Mouse (Mus musculus): ENCODE data around the gene Gm20388.
A peak's percentile ranks its signal among the peaks of the same experiment; 100 is the strongest.
"Not testable (repeated sequence)": the region's sequence is repeated elsewhere in the genome, so short reads cannot be mapped to it uniquely, and the experiment has no call there.

The Gm20388 gene

DNA sequence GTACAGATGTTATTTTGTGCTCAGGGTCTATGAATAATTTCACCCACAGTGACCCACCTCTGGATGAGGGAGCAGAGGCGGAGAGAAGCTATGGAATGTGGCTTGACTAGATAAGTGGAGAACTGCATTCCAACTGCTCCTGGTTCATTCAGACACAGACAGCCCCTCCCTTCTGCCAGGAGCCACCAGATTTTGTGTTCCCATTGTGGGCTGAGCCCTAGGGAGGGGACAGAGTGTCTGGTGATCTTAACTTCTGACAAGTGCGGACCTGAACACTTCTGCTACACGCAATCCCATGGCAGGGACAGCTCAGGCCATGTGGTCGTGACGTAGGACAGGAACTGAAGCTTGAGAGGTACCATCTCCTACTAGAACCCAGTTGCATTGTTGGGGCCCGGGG, 3536.2 kb downstream of the Gm20388 start:
- DNase-seq (ENCODE audit: extremely low spot score, low spot score): no peak

DNA sequence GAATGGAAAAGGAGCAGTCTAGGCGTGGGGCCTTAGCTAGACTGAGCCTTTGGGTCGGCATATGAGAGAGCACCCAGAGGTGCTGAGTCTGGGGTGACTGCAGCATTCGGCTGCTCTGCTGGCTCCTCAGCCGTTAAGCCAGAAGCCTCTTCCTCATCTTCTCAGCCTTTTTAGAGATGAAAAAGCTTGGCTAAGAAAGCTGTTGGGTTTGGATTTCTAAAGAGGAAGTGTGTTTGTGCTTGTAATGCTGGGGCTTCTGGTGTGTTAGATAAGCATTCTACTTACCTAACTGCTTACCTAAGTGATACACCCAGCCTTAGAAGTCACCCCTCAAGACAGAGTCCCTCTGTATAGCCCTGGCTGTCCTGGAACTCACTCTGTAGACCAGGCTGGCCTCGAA, 3540.1 kb downstream of the Gm20388 start:
- DNase-seq (ENCODE audit: extremely low spot score, low spot score): no peak

DNA sequence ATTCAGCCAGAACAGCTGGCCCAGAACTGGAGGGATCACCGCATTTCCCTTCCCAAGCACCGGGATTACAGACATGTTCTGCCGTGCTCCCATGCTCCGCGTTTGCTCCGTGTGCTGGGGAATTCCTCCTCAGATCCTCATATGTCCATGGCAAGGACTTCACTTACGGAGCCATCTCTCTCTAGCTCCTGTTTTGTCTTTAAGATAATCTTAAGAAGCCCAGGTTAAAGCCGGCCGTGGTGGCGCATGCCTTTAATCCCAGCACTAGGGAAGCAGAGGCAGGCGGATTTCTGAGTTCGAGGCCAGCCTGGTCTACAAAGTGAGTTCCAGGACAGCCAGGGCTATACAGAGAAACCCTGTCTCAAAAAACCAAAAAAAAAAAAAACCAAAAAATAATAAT, 3541.1 kb downstream of the Gm20388 start:
- DNase-seq (ENCODE audit: extremely low spot score, low spot score): not testable (repeated sequence)

DNA sequence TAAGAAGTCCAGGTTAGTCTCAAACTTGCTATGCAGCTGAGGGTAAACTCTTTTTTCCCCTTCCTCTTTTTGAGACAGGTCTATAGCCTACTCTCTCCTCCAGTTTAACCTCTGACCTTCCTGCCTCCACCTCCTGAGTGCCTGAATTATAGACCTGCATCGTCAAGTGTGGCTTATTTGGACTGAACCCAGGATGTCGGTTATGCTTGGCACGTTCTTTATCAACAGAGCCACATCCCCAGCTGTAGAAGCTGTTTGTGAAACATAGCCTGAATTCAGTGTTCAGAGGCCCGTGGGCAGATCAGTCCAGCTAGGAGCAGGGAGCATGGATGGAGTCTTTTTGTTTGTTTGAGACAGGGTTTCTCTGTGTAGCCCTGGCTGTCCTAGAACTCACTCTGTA, 3541.5 kb downstream of the Gm20388 start:
- no peak for DNase-seq (ENCODE audit: extremely low spot score, low spot score)

DNA sequence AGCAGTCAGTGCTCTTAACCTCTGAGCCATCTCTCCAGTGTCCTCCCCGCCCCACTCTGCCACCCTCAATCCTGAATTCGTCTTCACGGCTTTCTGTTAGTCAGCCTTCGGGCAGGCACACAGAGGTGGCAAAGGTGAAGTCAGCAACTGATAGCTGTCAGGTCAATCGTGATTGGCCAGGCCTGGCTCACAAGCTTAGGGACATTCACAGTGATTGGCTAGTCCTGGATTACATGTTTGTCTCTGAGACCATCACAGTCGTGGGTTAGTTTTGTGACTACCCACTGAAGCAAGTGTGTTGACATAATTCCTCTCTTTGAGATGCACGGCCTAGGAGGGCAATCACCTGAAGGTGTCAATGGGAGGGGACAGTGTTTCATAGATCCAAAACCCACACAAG, 3542.7 kb downstream of the Gm20388 start:
- DNase-seq (ENCODE audit: extremely low spot score, low spot score): no peak

DNA sequence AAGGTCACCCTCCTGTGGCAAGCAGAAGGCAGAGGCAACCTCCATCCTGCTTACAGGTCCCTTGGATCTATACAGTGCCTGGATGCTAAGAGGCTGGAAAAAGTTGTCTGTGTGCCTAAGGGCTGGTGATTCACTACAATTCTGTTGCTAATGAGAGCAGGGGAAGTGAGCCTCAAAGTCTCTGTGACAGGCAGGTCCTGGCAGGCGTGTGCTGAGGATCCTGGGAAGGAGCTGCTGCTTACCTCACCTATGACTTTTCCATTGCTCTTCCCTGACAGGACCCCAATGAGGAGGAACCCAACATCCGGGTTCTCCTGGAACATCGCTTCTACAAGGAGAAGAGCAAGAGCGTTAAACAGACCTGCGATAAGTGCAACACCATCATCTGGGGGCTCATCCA, 3543.3 kb downstream of the Gm20388 start:
- no peak for DNase-seq (ENCODE audit: extremely low spot score, low spot score)

DNA sequence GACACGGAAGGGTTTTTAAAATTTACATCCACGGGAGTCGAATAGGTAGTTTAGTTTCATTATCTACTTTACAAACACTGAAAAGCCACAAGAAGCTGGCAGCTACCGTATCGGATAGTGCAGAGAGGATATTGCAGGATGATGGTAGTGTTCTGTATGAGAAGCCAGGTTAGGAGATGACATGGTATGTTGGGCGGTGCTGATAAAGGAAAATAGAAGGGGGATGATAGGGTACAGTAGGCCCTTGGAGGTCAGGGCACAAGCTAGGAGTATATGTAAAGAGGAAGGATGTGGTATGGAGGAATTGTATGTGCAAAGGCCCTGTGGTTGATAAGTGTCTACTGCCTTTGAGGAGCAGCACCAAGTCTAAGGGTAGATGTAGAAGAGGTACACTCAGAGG, 3543.9 kb downstream of the Gm20388 start:
- no peak for DNase-seq (ENCODE audit: extremely low spot score, low spot score)

DNA sequence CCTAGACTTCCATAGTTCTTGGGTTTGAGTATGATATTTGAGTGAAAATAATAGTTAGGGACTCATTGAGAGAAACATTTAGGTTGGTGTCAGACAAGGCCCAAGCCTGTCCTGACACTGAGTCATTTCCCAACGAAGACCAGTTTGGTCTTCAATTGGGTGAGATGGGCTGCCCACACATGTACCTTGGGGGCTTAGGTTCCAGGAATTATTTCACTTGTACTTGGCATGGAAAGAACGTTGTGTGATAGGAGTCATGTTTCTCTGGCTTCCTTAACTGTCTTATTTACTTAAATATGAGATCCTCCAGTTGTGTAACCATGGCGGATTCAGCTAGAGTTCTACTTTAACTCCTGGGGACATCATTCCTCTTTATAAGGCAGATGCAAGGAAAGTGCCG, 3553.0 kb downstream of the Gm20388 start:
- no peak for DNase-seq (ENCODE audit: extremely low spot score, low spot score)

DNA sequence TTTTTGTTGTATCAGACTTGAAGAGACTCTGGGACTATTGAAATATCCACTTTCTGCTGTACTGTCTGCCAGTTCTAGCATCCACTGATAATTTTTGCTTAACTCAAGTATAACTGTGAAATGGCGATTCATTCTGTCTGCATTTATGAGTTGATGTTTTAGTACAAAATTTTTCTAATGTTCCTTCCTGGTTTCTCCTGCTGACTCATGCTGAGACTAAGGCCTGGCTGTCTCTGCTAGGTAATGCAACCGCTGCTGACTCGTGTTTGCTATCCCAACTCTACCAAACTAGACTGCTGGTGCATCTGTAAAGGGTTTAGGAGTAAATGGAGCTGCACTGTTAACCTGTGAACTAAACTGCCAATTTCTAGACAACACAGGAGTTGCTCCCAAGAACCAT, 3556.8 kb downstream of the Gm20388 start:
- no peak for DNase-seq (ENCODE audit: extremely low spot score, low spot score)

DNA sequence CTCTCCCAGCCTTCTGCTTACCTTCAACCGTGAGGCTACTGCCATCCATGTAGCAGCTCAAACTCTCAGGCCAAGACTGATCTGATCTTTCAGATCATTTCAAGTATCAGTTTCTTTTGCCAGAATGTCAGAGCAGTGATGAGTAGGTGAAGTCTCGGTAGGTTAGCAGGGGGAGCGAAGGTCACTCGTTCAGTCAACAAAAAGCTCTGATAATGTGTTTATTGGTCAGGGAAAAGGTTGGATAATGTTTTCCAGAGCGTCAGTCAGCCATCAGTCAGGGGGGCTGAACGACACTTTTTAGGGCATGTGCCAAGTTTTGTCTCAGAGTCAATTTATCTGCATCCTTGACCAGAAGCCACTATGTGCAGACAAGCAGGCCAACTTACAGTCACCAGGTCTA, 3562.3 kb downstream of the Gm20388 start:
- DNase-seq (ENCODE audit: extremely low spot score, low spot score): not testable (repeated sequence)

DNA sequence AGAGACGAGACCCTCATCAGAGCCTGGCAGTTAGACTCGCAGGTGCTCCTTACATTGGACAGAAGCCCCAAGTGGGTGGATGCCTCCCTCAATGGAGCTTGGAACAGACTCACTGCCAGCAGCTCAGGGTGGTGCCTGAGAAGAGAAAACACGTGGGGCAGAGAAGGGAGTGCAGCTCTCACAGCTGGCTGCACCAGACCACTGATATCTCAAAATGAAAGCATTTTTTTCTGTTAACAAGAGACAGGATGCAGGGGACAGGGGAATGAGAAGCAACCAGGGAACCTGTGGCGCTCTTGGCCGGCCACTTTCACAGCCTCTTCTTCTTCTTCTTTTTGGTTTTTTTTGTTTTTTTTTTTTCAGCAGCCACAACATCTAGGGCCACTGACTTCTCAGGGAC, 3563.9 kb downstream of the Gm20388 start:
- not testable (repeated sequence) for DNase-seq (ENCODE audit: extremely low spot score, low spot score)

DNA sequence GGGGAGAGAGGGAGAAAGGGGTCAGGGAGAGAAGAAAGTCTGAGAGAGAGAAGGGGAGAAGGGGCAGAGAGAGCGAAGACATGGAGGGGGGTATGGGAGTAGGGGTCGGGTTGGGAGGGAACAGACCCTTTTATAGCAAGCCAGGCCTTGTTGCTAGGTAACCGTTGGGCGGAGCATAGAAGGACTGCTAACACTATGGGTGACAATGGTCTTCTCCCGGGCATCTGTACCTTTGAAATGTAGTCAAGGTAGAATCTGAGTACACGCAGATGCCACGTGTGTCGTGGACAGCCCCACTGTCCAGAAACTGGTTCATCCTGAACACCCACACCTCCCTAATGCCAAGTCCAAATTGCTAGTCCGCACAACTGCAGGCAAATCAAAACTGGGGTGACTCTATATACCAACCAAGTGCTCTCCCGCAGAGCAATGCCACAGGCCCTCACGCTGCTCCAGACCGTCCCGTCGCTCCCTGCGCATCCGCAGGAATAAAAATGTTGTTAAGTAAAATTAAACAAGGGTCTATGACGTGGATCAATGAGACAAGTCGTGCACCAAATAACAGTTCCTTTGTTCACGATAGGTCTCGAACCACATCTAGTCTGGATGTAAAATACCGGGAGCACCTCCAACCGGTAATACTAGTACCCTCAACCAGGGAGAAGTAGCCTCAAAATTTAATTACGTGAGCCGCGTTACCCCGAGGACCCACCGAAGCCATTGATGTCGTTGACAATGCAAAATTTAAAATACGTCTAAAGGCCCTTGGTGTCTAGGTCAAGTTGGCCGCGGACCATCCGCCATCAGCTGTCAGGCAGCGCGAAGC, 3566.5 kb downstream of the Gm20388 start:
- DNase-seq (ENCODE audit: extremely low spot score, low spot score): peak; percentile 19

DNA sequence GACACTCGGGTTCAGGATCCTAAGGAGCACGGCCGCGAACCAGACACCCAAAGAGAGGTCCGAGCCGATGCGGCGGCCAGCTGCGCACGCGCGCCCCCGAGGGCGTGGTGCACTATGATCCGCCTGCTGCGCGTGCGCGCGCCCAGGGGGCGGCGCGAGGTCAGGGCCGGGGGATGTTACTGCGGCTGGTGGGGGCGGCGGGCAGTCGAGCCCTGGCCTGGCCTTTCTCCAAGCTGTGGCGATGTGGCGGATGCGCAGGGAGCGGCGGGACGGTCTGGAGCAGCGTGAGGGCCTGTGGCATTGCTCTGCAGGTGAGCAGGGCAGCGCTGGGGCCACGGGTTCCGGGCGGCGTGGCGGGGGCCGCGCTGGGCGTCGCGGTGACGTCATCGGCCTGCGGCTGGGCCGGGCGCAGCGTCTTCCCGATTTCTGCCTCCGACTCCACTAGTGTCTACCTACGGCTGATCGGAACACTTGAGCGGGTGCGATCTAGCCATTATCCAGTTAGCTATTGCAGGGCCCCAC, 3567.2 kb downstream of the Gm20388 start, which contains the start of gene Afg3l1:
Gene Afg3l1, plus strand, starts transcription at position 167 of the 522 bp plus-strand sequence.
- DNase-seq (ENCODE audit: extremely low spot score, low spot score): peak; percentile 95

DNA sequence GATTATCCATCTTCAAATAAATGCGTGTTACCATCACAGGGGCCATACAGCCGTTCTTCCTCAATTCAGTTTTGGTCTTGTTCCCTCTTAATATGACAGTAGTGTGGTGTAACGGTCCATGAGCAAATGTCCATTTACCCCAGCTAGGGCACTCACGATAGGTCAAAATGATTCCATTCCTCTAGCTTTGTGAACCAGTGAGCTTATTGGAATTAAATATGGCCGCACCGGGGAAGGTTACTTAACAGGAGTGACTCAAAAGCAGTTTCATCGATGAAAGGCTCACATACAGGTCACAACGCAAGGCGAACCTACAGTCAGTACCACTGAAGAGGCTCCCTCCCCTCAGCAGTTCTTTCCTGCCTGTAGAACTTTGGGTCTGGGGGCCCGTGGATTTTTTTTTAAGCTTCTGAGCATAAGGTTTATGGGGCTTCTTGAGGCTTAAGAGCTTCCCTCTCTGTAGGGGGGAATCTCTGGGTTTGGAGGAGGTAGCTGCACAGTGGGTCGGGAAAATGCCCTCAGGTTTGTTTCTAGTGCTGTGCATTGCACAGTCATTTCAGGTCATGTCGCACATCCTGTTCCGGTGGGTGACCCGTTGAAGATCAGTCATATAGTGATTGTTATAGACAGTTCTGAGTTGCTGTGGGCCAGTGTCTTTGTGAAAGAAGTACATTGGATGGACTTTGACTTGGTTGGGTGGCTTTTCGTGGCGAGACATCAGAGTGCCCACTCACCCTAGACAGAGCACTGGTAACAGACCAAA, 3568.0 kb downstream of the Gm20388 start:
- DNase-seq (ENCODE audit: extremely low spot score, low spot score): peak; percentile 30

DNA sequence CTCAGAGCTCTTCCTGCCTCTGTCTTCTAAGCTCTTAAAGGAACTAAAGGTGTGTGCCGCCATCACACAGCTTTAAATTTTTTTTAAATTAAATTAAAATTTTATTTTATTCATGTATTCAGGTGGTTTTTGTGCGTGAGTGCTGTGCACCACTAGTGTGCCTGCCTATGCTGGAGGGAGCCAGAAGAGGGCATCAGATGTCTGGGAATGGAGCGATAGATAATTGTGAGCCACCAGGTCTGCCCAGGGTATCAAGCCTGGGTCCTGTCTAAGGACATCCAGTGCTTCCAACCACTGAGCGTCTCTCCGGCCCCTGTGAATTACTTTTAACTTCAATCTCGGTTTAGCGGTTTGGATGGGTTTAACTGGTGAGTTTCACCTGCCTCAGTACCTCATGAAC, 3572.0 kb downstream of the Gm20388 start:
- no peak for DNase-seq (ENCODE audit: extremely low spot score, low spot score)

DNA sequence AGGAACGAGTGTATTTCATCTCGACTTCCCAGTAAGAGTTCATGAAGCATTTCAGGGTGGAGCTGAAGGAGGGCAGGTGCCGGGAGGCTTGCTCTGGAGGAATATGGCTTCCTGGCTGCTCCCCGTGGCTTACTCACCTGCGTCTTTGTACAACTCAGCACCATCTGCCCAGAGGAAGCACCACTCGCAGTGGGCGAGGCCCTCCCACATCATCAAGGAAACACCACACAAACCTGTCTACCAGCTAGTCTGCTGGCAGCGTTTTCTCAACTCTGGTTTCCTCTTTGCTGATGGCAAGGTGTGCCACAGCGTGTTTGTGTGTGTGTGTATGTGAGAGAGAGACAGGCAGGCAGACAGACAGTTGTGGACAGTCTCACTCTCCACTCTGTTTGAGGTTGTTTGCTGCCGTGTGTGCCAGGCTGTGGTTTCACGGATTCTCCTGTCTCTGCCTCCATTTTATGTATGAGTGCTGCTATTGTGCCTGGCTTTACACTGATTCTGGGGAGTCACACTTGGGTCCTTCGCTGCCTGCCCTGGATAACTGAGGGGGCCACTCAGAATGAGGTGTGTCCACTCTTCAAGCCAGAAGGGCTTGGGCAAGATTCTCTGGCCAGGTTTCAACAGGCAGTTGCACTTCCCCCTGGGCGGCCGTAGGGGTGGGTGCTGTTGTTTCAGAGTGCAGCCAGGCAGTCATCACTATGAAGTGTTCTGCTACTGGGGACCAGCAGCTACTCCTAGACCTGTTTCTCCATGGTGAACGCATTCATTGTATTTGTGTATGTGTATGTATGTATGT, 3580.8 kb downstream of the Gm20388 start:
- no peak for DNase-seq (ENCODE audit: extremely low spot score, low spot score)

DNA sequence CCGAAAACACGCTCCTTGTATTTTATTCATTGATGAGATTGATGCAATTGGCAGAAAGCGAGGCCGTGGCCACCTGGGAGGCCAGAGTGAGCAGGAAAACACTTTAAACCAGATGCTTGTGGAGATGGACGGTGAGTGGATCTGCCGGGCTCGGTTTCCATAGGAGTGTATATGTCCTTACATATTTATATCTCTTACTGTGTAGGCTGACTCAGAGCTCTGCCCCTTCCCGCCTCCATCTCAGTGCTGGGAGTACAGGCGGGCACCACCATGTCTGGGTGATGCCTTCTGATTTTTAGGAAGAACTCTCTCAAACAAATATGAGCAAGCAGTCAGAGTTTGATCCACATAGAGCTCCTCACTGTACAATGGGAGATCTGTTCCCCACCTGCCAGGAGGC, 3582.3 kb downstream of the Gm20388 start:
- DNase-seq (ENCODE audit: extremely low spot score, low spot score): no peak

DNA sequence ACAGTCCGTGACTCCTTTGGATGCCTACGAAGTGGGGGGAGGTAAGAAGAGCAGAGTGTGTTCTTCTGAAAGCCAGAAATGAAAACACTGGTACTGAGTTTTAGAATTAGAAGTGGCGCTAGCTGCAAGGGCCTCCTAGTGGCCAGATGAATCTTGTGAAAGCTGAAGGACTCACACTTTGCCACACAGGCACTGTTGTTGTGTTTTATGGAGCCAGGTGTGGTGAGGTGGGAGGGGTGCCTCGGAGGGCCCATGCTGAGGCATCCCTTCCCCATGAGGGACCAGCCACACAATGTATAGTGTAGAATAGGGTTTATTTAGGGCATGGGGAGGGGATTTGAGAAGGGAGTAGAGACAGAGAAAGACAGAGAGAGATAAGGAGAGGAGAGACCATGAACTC, 3587.1 kb downstream of the Gm20388 start:
- no peak for DNase-seq (ENCODE audit: extremely low spot score, low spot score)

DNA sequence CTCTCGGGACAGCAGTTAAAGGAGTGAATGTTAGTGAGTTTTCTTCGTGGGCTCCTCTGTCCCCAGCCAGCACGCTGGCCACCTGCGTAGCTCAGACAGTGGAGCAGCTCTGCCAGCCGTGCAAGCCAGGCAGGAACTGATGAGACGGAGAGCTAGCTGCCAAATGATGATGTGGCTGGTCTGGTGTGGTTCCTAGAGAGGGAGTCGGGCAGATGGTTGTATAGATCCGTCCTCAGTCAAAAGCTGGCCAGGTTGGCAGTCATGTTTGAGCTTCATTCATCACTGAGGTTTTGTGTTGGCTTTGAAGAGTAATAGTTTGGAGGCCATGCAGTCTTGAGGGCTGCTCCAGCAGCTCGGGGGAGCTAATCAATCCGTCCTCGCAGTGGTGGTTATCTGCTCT, 3588.3 kb downstream of the Gm20388 start:
- DNase-seq (ENCODE audit: extremely low spot score, low spot score): no peak

DNA sequence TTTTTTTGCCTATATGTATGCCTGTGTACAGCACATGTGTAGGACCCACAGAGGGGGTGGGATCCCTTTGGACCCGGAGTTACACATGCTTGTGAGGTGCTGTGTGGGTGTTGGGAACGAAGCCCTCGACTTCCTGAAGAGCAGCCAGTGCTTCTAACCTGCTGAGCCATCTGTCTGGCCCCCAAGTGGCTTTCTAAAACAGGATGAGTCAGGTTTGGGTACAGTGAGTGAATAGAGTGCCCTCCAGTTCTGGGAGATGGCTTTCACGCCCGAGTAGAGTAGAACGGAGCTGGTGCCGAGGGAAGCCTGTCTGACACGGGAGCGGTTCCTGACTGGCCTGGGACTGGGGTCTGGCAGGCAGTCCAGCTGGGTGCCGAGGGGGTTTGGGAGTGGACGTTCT, 3588.9 kb downstream of the Gm20388 start:
- no peak for DNase-seq (ENCODE audit: extremely low spot score, low spot score)

DNA sequence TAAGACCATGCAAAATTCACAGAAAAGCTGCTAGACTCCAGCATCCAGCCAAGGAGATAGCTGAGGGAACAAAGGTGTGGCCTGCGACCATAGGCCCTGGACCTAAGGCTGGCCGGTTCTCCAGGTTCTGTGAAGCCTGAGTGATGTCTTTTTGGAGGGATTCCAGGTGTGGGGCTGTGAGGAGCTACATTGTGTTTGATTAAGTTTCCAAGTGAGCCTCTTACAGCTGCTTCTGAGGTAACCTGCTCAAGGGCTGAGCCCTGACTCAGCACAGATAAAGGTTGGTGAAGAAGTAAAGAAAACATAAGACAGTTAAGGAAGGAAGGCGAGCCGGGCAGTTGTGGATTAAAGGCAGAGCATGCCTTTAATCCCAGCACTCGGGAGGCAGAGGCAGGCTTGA, 3591.6 kb downstream of the Gm20388 start:
- DNase-seq (ENCODE audit: extremely low spot score, low spot score): no peak
